Mouse (Mus musculus) adrenal gland, postnatal 14 days (tissue): ENCODE data around the gene Ldah. TPM values are rescaled to one million over a fixed set of nuclear protein-coding genes. Genes with fewer than 3 reads are reported as not detected.

Experiments used
- DNase-seq: peaks from one replicate; pipeline ENCODE4 v3.0.0; 2021; ENCODE audit warnings: mixed read lengths
- total RNA-seq: library from RNA; stranded (reverse); gene quantifications from 2 replicates; pipeline ENCODE4 v1.2.3, GENCODE M21; 2021

Ldah gene
- total RNA-seq, 1 experiment from 2014 or later, result 41.9 TPM

- DNase-seq, result no peak
These were observed 73.5 kb downstream of the Ldah start for GRCm38 (mm10) chr12:8281225-8282017.

DNA sequence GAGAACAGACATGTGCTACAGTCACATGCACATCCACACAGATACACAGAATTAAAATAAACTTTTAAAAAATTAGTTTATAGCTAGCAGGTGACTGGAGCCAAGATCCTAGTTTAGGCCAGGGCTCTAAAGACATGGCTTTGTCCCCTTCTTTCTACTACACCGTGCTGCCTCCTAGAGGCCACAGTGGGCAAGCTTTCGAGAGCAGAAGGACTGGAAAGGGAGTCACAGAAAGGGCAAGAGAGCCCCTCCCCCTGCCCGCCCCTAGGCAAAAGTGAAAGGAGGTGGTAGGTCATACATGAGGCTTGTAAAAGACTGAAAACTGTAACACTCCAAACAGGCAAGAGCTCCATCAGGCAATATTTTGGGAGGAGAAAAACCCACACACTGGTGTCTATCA is 80.1 kb downstream of the Ldah start:
- no peak for DNase-seq

DNA sequence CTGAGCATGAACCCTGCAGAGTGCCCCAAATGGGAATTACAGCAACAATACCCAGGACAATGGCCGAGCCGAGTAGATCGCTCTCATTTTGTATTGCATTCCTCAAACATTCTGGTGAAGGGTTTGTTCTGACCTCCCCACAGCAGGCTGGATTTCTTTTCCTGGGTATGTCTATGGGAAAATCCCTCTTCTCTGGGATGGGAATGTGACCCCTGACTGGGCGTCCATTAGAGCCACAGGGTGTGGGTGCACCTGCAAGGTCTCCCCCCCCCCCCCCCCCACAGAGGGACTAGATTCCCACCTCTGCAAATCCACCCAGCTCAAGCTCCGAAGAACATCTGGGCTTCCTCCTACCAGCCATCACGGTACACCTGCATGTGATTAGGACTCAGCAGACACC is 81.2 kb downstream of the Ldah start:
- no peak for DNase-seq

- no peak for DNase-seq
These were observed 81.6 kb downstream of the Ldah start for GRCm38 (mm10) chr12:8289499-8289898.

DNA sequence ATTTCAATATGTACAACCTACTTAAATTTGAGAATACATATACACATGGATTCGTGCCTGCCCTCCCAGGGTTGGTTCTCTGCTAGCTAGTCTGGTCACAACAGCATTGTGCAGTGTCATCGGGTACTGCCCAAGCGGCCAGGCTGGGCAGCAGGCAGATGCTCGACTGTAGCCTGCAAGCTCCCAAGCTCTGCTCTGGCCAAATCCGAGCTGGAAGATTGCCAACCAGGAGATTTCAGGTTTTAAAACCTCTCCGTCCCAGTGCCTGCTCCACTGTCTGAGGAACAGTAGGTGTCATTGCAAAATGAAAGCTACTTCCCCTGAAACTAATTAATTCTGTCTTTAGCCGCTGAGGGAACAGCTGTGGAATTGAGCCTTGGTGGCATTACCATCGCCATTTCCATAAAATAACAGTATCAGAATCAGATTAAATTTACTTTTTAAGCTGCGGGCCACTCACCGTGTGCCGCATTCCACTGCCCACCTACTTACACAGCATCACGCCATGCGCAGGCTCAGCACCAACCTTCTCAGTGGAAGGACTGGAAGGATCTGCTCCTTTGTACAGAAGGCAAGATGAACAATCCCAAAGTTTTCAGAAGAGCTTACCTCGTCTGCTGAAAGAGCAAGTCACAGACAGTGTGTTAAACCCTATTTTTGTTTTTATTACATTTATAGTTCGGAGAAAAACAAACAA is 83.4 kb downstream of the Ldah start:
- peak; percentile 55 for DNase-seq

DNA sequence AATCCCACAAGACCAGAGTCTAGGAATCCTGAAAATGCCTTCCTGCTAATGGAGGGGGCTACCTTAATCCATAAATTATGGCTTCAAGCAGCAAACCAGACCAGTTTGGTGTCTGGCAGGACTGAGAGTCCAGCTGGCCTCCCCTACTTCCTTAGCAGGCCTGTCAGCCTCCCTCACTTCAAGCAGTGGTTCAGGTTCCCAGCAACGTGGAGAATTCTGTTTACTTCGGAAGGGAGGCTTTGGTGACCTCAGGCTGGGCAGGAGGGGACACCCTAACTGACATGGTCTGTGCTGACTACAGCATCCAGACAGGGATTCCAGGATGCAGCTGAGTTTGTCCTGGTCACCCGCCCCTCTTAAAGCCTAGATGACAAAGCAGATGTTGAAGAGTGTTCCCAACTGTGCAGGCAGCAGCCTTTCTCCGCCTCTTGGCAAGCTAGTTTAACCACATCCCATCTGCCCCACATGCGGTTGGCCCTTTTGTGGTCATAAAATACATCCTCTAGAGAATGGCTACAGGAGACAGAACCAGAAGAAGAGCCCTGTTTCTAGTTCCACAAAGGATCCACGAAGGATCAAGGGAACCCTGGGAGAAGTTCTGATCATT is 87.5 kb downstream of the Ldah start:
- DNase-seq, result no peak

- DNase-seq, result no peak
These were observed 88.2 kb downstream of the Ldah start for GRCm38 (mm10) chr12:8296154-8296553.

GRCm38 (mm10) chr12:8297586-8298214 is 89.8 kb downstream of the Ldah start:
- DNase-seq, result no peak

DNA sequence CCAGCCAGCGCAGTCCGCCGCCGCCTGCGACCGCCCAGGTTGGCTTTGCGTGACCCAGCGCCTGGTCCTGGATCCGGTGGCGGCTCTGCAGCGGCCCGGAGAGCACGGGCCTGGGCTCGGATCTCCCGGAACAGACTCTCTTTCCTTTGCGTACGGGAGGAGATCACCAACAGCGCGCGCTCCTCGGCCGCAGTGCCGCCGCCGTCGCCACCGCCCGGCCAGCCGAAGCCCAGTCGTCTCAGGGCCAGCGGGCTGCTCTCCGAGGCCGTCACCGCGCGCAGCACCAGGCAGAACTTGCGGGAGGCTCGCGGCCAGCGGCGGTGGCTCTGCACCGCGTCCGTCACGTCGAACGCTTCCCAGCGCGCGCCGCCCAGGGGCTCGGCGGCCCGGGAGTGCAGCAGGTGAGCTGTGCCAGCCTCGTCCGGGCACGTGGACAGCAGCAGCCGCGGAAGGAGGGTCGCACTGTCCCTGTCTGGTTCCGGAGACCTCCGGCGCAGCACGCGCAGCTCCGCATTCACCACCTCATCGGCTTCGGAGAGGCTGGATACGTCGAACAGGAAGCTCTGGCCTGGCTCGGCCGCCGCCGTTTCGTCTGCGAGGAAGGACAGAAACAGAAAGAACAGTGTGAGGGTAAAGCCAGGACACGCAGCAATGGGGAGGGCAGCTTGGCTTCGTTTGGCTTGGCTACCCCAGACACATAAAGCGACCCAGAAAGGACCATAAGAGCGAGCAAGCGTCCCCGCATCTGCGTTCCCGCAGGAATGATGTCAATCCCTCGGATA is 90.6 kb downstream of the Ldah start:
- no peak for DNase-seq

DNA sequence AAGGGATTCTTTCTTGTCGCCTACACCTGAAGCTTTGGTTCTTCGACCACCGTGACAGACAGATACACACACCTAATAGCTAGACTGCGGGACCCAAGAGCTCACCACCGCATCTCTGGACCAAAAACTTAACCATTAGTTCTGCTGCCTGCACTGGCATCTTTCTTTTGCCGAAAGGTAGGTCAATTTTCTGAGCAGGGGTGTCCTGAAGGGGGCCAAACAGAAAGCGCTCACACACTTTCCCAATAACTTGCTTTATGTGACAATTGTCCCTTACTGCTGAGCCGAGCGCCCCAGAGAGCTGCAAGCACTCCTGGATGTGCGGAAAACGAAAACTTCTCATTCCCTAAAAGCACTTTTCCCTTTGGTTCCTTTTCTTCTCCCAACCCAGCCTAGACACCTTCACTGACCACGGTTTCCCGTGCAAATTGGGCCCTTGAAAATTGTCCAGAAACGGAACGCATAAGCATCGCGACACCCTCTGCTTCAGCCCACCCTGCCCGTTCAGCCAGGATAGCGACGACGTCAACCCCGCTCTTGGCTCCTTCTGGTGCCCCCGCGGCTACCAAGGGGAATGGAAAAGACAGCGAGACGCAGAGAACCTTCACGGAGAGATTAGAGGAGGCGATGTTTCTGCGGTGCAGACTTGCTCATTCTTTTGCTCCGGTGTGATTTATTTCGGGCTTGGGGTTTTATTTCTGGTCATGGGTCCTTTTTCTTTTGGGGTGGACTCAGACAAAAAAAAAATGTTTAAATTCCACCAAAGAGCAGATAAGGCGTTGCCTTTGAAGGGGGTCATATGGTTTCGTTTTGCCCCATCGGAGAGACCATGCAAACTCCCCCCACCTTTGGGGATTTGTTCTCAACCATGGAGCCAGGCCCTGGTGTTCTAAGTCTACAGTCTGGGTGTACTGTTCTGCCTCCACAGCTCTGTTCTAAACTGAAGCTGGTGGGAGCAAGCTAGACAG is 91.5 kb downstream of the Ldah start:
- no peak for DNase-seq

DNA sequence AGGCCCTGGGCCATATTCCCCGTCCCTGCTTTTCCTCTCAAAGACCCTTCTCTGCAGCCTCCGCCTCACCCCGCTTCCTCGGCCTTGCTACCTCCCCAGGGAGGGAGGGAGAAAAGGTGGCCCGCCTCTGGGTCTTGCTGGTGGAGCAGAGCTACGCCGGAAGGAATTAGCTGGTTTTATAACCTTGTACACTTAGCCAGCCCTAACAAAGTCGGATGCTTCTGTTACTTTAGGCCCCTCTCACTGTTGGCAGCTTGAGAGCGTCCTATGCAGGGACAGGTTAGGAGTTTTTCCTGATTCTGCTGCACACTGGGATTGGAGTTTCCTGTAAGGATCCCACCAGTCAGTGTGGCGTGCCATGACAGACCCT is 92.2 kb downstream of the Ldah start:
- DNase-seq, result no peak

GRCm38 (mm10) chr12:8300521-8300920 is 92.6 kb downstream of the Ldah start:
- no peak for DNase-seq

DNA sequence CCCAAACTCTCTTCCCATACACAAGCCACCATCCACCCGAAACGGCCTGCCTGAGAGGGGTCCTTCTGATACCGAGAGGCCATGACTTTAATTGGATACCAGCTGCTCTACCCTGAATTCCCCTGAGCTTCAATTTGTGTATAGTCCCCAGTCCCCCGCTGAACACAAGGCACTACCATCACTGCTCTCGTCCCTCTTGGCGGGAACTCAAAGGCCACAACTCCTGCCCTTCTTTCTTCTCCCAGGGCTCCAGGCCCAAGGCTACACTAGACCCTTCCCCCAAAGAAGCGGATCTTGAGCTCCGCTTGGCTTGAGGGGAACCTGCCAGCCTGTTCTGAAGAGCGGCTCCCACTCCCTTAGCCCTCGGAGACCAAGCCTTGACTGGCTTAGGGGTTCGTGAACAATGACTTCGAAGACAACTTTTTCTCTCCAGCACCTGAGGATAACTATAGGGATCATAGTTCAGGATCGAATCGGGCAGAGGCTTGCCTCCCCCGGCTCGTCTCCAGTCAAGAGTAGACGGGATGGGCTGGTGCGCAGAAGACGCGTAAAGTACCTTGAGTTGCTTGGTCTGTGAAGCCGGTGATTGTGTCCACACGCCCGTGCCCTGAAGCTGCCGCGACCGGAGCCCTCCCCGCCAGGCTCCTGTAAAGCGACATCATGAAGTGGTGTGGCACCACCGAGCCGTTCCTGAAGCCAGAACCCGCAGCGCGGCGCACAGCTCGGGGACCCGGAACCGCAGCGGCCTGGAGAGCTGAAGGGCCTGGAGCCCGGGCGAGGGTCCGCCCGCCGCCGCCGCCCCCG is 93.3 kb downstream of the Ldah start:
- no peak for DNase-seq

- no peak for DNase-seq
These were observed 94.0 kb downstream of the Ldah start, which contains the start of gene Gdf7 for GRCm38 (mm10) chr12:8301841-8302431. Gene Gdf7 (minus strand): TSS chr12:8301954.

DNA sequence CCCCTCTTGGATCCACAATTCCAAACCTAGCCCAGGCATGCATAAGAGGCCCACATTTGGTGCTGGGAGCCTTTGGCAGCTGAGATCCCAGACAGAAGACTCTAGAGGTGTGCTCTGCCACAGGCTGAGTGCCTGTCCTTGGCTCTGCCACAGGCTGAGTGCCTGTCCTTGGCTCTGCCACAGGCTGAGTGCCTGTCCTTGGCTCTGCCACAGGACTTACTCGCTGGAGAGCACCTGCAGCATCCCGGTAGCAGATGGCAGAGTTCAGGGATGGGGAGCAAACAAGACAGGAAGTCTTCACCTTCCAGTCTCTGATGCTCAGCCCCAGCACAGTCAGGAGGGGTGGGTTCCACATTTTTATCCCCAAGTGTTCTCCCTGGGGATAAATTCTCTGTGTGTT is 97.4 kb downstream of the Ldah start:
- DNase-seq, result no peak

DNA sequence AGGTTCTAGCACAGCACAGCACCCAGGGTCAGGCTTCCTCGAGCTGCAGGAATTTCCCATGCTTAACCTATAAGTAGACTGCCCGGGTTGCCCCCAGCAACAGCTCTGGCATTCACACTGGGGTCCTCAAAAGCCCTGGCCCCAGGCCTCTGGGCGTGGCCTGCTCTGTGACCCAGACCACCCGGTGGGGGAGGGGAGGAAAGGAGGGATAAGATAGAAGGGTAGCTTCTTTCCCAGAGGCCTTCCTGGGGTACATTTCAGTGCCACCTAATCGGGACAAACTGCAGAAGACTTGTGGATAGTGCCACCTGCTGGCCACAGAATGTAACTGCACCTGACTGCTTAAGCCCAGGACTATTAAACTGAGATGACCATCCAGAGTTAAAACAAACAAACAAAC is 98.5 kb downstream of the Ldah start:
- peak; percentile 74 for DNase-seq

DNA sequence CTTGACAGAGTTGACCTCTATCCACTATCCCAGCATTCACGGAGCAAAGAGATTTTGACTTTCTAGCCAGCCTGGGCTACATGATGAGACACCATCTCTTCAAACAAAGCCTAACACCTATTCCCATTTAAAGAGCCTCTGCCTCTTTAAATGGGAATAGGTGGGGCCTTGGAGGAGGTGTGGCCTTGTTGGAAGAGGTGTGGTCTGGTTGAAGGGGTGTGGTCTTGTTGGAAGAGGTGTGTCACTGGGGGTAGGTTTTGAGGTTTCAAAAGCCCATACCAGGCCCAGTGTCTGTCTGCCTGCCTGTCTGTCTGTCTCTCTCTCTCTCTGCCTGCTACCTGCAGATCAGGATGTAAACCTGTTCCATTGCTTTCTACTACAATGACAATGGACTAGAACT is 99.0 kb downstream of the Ldah start:
- DNase-seq, result no peak

DNA sequence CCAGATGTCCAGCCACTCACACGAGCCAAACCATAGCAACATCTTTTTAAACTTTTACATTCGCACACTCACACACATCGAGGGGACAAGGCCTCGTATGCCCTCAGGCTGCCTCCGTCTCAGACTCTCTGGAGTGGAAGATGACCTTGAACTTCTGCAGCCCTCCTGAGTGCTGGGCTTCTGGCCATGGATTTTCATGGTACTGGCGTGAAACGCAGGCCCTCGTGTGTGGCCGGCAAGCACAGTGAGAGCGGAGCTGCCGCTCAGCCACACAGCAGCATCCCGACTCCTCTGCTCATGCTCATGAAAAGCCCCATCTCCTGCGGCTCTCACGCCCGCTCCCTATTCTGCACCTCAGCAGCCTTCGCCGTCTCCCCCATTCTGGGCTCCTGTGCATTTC is 103.1 kb downstream of the Ldah start:
- DNase-seq, result peak; percentile 40

DNA sequence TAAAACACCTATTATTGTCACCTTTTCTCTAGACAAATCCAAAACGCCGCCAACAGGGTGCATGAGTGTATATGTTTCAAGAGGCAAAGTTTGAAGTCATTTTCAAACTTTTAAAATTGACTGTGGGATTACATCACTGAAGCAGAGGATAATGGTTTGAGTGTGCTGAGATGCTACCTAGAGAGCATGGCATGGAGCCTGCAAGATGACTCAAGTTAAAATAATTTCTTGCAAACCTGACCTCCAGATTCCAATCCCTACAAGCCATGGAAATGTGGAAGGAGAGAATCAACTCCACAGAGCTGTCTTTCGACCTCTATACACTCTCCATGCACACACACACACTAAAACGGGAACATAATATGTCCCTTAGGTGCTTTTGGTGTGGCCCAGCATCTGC is 104.4 kb downstream of the Ldah start:
- no peak for DNase-seq
